Mouse (Mus musculus) spleen, embryonic (tissue): ENCODE data around the gene Me1.

ENCODE experiments used
- CTCF ChIA-PET: fragments of 350-600 bp; sonication (Branson Sonifier 250); formaldehyde crosslinking; loops from one replicate; lab custom pipeline; 2022; lab: Charles Lee

The Me1 gene

DNA sequence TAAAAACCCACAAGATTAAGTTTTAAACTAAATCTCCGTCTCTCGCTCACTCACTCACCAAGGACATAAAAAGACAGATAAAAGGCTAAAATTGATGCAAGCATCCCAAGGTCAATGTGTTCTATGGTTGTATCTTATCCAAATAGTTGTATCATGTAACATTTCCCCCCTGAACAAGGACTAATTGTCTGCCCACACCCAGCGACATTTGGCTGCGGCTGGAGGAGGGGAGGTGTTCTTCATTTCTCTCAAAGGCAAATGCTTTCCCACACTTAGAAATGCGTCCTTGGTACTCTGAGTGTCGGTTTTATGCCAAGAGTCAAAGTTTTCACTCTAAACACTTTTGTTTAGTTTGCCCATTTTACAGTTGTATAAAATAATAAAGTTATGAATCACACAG is 13.2 kb upstream of the Me1 start:
- CTCF ChIA-PET: no interaction called here

- CTCF ChIA-PET: no interaction called here
These were observed 11.7 kb upstream of the Me1 start for GRCm38 (mm10) chr9:86707431-86707830.

GRCm38 (mm10) chr9:86701844-86702243 is 6.1 kb upstream of the Me1 start:
- CTCF ChIA-PET: no interaction called here

DNA sequence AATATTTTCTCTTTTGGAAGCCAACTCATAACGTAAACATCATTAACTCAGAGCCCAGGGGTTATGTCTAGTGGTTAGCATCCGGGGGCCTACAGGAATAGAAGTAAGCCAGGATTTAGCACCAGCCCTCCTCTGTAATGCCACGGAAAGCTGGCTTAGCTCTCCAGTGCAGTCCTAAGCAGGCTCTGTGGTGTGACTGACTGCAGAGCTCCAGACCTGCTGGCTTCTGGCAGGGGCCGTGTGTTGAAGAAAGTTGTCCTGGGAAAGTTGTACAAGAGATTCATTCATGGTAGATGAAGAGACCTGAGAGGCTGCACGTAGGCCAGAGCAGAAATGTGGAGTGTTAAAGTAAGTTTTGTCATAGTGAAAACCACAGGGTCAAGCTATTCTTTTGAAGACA is 5.5 kb upstream of the Me1 start:
- CTCF ChIA-PET: no interaction called here

DNA sequence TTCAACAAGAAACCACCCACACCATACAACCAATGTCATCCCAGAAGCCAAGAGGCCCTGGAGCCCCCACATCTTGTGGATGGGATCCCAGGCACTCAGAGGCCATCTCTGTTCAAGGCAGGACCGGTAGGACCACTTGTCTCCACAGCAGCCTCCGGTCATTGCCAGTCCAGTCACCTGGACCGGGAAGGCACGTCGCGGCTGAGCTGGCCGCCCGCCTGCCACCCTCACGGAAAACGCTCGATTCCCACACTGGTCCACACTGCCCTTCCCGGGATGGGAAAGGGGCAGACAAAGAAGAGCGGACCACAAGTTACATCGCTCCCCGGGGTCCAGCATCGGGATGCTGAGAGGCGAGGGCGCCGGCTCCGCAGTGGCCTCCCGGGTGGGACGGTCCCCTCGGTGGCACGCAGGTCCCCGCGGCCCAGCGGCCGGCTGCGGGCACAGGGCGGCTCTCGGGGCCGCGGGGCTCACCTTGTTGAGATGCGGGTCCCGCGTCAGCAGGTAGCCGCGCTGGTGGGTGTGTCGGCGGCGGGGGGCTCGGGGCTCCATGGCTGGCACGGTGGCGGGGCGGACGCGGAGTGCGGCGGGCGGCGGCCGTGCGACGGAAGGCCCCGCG is 445 bp downstream of the Me1 start:
- CTCF ChIA-PET: no interaction called here

- CTCF ChIA-PET: no interaction called here
These were observed 1.1 kb downstream of the Me1 start for GRCm38 (mm10) chr9:86694644-86695043.

DNA sequence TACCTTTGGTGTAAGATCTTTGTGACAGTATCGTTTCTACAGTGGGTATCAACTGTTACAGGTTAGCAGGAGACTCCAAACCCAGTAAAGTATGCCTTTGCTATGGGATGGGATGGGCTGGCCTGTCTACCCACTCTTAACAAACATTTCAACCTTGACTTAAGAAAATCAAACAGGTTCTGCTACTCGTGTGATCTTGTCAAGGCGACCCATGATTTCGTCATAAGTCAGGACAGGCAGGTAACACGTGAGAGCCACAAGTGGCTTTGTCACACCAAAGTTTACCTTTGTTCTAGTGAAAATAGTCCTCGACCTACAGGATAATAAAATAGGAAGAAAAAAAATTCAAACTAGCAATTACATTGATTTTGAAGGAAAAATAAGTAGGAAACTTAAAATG is 1.8 kb downstream of the Me1 start:
- CTCF ChIA-PET: no interaction called here

DNA sequence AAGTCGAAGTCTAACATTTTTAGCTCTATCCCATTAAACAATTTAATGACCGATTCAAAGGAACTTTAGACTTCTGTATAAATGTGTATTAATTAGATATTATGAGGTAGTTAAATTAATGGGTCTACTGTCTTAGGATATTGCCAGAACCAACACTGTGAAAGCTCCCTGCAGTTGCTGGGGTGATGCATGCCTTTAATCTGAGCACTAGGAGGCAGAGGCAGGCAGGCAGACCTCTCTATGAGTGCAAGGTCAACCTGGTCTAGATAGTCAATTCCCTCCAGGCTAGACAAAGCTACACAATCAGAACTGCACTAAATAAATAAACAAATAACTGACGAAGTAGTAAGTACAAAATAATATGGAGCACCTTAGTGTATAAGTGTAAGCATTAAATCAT is 3.1 kb downstream of the Me1 start:
- CTCF ChIA-PET: no interaction called here

- CTCF ChIA-PET: no interaction called here
These were observed 3.5 kb downstream of the Me1 start for GRCm38 (mm10) chr9:86692251-86692650.

GRCm38 (mm10) chr9:86691101-86691500 is 4.7 kb downstream of the Me1 start:
- CTCF ChIA-PET: no interaction called here

DNA sequence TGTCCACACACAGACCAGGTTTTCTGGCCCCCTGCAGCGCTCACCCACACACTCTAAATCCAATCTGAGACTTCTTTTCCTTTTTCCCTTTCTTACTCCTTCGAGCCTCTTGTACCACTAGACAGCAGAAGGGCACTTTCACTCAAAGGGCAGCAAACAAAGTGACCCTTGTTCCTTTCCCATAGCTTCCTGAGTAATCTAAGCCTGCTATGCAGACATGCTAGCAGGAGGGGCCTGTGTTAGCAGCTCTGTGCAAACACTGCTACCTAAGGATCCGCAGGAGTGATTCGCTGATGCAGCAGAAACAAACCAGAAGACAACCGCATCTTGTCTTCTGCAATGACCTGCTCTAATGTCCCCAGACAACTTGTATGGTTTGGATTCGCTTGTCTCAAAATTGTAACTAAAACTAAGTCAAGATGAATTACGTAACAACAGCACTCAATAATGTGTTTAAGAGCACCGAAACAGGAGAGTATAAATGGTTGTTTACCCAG is 12.0 kb downstream of the Me1 start:
- CTCF ChIA-PET: no interaction called here

GRCm38 (mm10) chr9:86682844-86683243 is 12.9 kb downstream of the Me1 start:
- CTCF ChIA-PET: no interaction called here

DNA sequence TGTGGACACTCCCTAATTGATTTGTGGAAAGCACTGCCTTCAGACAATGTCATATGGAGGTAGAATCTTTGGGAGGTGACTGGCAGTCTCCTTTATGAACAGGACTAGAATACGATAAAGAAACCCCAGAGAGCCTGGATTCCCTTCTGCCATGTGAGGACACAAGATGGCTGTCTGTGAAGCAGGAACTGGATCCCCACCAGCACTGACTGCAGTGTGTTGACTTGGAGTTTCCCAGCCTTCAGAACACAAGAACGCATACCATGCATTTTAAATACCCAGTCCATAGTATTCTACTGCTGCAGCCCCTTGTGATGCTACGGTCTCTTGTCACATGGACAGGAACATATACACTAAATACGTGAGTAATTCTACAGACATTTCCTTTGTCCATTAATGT is 13.5 kb downstream of the Me1 start:
- CTCF ChIA-PET: no interaction called here

DNA sequence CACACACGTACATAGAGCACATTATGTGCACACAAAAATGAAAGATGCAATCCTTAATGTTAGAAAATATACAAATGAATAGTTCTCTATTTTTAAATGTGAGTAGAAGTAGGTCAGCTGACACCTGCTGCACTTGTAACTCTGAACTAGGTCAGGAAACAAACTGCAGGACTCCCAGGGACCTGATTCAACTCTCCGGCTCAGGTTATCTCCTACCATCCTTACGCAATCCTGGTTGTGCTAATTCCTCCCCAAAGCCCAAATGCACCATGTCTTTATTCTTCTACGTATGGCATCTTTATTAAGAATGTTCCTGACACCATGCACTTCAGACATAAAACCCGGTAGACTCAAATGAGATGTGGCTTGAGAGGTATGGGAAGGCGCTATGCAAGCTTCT is 15.3 kb downstream of the Me1 start:
- CTCF ChIA-PET: no interaction called here

GRCm38 (mm10) chr9:86679843-86680417 is 15.8 kb downstream of the Me1 start:
- CTCF ChIA-PET: no interaction called here

DNA sequence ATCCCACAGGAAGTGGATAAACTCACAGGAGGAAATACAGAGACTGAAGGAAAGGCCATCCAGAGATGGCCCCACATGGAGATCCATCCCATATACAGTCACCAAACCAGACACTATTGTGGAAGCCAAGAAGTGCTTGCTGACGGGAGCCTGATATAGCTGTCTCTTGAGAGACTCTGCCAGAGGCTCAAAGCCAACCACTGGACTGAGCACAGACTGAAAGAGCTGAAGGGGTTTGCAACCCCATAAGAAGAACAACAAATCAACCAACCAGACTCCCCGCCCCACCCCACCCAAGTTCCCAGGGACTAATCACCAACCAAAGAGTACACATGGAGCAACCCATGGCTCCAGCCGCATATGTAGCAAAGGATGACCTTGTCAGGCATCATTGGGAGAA is 19.5 kb downstream of the Me1 start:
- CTCF ChIA-PET: no interaction called here

GRCm38 (mm10) chr9:86675426-86675825 is 20.3 kb downstream of the Me1 start:
- CTCF ChIA-PET: no interaction called here

GRCm38 (mm10) chr9:86672907-86673472 is 22.8 kb downstream of the Me1 start:
- CTCF ChIA-PET: no interaction called here

DNA sequence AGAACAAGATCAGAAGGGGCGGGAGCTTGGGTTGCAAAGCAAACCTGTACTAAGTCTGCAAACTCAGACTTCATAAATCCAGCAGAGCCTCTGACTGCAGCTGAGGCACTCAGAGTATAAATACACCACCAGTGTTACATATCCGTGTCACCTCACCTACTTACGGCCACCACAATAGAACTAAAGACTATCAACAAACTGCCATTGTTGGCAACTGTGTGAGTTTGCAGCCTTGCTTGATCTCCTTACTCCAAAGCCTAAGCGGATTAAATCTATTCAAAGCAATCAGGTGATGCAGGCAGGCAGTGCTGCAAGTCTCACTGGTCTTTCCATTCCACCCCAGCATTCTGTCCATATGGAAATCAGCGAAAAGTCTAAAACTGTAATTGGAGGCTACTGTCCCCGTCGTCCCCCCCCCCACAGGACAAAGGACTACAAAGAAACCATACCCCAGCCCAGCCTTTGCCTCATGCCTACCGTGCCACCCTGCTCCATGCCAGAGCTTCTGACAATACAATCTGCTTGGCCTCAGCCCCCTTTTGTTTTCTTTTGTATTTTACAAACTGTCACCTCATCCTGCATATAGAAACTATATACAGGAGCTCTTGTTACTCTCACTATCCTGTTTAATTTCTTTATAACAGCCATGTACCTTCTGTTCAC is 27.0 kb downstream of the Me1 start:
- CTCF ChIA-PET: no interaction called here

DNA sequence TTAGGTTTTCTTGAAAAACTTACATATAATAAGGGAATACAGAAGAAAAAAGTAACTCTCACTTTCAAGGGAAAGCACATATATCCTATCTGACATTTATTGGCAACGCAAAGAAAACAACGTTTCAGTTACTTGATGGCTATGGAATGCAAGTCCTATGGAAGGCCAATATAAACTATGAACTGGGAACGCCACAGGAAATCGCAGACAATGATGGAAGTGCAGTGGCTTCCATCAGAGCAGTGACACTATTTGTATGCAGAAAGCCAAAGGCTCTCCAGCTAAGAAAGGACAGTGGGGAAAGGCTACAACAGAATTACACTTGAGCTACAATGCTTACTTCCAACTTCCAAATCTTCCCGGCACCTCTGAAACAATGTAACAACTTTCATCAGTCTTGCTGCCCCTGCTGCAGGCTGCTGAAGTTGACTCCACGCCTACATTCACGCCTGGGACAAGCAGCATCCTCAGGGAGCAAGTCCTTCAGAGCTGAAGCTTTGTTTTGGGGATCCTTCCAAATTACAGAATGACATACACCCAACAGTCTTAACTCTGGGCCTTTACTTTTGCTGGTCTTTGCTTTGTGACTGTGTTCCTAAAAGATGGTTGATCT is 28.5 kb downstream of the Me1 start:
- CTCF ChIA-PET: no interaction called here

- CTCF ChIA-PET: no interaction called here
These were observed 34.1 kb downstream of the Me1 start for GRCm38 (mm10) chr9:86661679-86662078.

GRCm38 (mm10) chr9:86661266-86661665 is 34.5 kb downstream of the Me1 start:
- CTCF ChIA-PET: no interaction called here

- CTCF ChIA-PET: no interaction called here
These were observed 35.4 kb downstream of the Me1 start for GRCm38 (mm10) chr9:86660327-86660726.
